Mouse (Mus musculus) heart, embryonic 14.5 days (tissue): ENCODE results near the gene Tmem219. TPM values are rescaled to one million over a fixed set of nuclear protein-coding genes. Genes with fewer than 3 reads are reported as not detected.
A peak's percentile ranks its signal among the peaks of the same experiment; 100 is the strongest.

Source experiments
- ATAC-seq: fragments of 200-750 bp; cut with Nextera tagmentation; 2 replicates; pipeline ENCODE4 v1.8.0; 2017; ENCODE audit warnings: low read depth, moderate TSS enrichment; ENCODE audit not compliant: insufficient number of reproducible peaks, insufficient read depth, low FRiP score
- H3K27ac ChIP-seq, 2 experiments: fragments of 200-500 bp in 1 of 2; fragments of 300-500 bp in 1 of 2; sonication (generic) in 1 of 2; replicated peaks in 1 of 2; 2 replicates each; pipeline ENCODE4 v1.5.1; 2012 to 2014; ENCODE audit warnings: low read depth in 2 of 2, low read length in 2 of 2, control low read depth in 1 of 2, mild to moderate bottlenecking in 1 of 2, mixed read lengths in 1 of 2; ENCODE audit not compliant: control insufficient read depth in 1 of 2, insufficient read depth in 1 of 2
- H3K27me3 ChIP-seq: fragments of 300-500 bp; sonication (generic); 2 replicates; pipeline ENCODE4 v1.6.1; 2014; ENCODE audit warnings: mild to moderate bottlenecking, low read length, control low read depth; ENCODE audit not compliant: control insufficient read depth, insufficient read depth
- H3K36me3 ChIP-seq: fragments of 300-500 bp; sonication (generic); 2 replicates; pipeline ENCODE4 v1.6.1; 2014; ENCODE audit warnings: mild to moderate bottlenecking, control low read depth, low read length, mixed read lengths; ENCODE audit not compliant: control insufficient read depth, insufficient read depth
- H3K4me1 ChIP-seq, 2 experiments: fragments of 200-500 bp in 1 of 2; fragments of 300-500 bp in 1 of 2; sonication (generic) in 1 of 2; 2 replicates each; pipeline ENCODE4 v1.6.1; 2012 to 2014; ENCODE audit warnings: low read length in 2 of 2, control low read depth in 1 of 2, mixed read lengths in 1 of 2; ENCODE audit not compliant: control insufficient read depth in 2 of 2, insufficient read depth in 2 of 2
- H3K4me2 ChIP-seq: fragments of 300-500 bp; sonication (generic); 2 replicates; pipeline ENCODE4 v1.6.1; 2014; ENCODE audit warnings: mild to moderate bottlenecking, low read length
- H3K4me3 ChIP-seq, 2 experiments: fragments of 200-500 bp in 1 of 2; fragments of 300-500 bp in 1 of 2; sonication (generic) in 1 of 2; 2 replicates each; pipeline ENCODE4 v1.5.1; 2012 to 2014; ENCODE audit warnings: low read length in 2 of 2, mild to moderate bottlenecking in 2 of 2, control low read depth in 1 of 2, low read depth in 1 of 2, moderate library complexity in 1 of 2; ENCODE audit not compliant: control insufficient read depth in 1 of 2, insufficient read depth in 1 of 2
- H3K9ac ChIP-seq: fragments of 300-500 bp; sonication (generic); 2 replicates; pipeline ENCODE4 v1.6.1; 2014; ENCODE audit warnings: mild to moderate bottlenecking, low read length
- H3K9me3 ChIP-seq: fragments of 300-500 bp; sonication (generic); 2 replicates; pipeline ENCODE4 v1.6.1; 2016; ENCODE audit warnings: low read length, control low read depth; ENCODE audit not compliant: control insufficient read depth
- whole genome bisulfite sequencing: fragments of 180-500 bp; shearing (Covaris S2); extraction: QIAGEN DNeasy Blood & Tissue Kit; methylation state at CpG from one replicate; pipeline ENCODE4 v1.1.7; 2014; 5-methylcytosine and 5-hydroxymethylcytosine counted together
- polyA plus RNA-seq: library from polyadenylated mRNA; unstranded; fragments of >200 nt; fragmentation: Nextera tagmentation; extraction: Ambion mirVana; gene quantifications from 2 replicates; pipeline ENCODE4 v1.2.1, GENCODE M21; 2014

The Tmem219 gene
- polyA plus RNA-seq, 1 experiment from 2014 or later, result 21.6 TPM

DNA sequence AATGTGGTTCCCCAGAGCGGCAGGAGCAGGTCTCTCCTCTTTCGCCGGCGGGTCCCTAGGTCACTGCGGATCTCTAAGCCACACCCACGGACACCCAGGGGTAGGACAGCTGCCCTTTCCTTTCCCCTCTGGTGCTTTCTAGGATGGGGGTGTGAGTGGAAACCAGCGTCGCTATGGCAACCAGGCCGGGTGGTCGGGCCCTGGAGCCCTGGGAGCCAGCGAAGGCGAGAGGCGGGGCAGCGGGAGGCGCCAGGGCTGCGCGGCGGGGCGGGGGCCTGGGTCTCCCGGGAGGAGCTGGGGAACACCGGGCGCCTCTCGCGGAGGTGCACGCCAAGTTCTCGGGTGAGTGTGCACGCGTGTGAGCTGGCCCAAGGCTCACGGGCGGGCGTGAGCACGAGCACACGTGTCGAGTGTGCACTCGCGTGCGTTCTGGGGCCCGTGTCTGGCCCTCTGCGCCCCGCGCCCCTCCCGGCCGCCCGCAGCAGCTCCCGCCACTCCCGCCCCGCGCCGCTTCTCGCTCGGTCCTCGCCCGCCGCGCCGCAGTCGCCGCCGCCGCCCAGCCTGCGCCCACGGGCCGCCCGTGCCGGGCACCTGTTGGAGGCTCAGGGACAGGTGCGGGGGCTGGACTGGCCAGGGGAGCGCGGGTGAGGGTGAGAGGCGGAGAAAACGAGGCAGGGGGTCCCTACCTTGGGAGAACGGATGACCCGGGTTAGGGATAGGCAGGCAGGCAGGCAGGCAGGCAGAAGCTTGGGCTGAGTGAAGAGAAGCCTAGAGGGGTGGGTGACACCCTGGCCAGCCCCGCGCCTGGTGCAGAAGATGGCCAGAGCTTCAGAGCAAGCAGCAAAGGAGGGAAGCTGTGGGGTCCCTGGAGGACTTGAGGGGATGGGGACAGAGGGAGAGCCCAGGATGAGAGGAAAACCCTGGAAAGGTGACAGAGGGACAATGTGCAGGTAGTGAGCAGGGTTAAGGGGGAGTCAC is 75.0 kb downstream of the Tmem219 start:
- Histone ChIP-seq H3K9me3 (no peaks in the 10 kb centered on the region), H3K36me3 (peaks cover 12% of the 10 kb centered on the region), H3K4me2 (peak overlapping the region; percentile 97), H3K9ac (peak overlapping the region; percentile 66), H3K27me3 (peaks cover 34% of the 10 kb centered on the region), H3K27ac (no peak overlapping the region), H3K4me1 (peaks cover 5 to 10% of the 10 kb centered on the region in 2 experiments; a peak in 3 of 4 replicates), H3K4me3 (peak overlapping the region; percentile 51 to 58)
- ATAC-seq, result no peak
- 2% methylated on average over 72 of the region's 74 CpGs for WGBS

GRCm38 (mm10) chr7:126847116-126847420 is 75.6 kb downstream of the Tmem219 start, which contains the start of gene Doc2a:
Doc2a (plus strand) TSS chr7:126847416.
- Histone ChIP-seq H3K27me3 (peaks cover 34% of the 10 kb centered on the region), H3K4me3 (peak within 1 kb of the TSS; percentile 51 to 58), H3K27ac (no peak within 1 kb of the TSS), H3K4me2 (peak within 1 kb of the TSS; percentile 97), H3K4me1 (peaks cover 5 to 10% of the 10 kb centered on the region in 2 experiments; a peak in 3 of 4 replicates), H3K9ac (peak within 1 kb of the TSS; percentile 66), H3K36me3 (peaks cover 6% of the 10 kb centered on the region; the same call in 1 of the 2 replicates), H3K9me3 (no peaks in the 10 kb centered on the region)
- no peak for ATAC-seq
- 34% methylated on average over 4 of the region's 4 CpGs for WGBS

- no peak overlapping the region for H3K4me3 ChIP-seq
- H3K9me3 ChIP-seq, result 0 out of 2 replicates have a peak, but pooled peaks cover 3% of the 10 kb centered on the region
- no peak overlapping the region for H3K27ac ChIP-seq
- no peak overlapping the region for H3K4me2 ChIP-seq
- no peak overlapping the region for H3K9ac ChIP-seq
- ATAC-seq, result no peak
- H3K36me3 ChIP-seq, result no peaks in the 10 kb centered on the region
- H3K4me1 ChIP-seq, result peaks cover 5 to 10% of the 10 kb centered on the region in 2 experiments; a peak in 3 of 4 replicates
- WGBS, result 89% methylated on average over 2 of the region's 2 CpGs
- H3K27me3 ChIP-seq, result peaks cover 34% of the 10 kb centered on the region
Measured at GRCm38 (mm10) chr7:126845516-126845915, 77.2 kb downstream of the Tmem219 start.

DNA sequence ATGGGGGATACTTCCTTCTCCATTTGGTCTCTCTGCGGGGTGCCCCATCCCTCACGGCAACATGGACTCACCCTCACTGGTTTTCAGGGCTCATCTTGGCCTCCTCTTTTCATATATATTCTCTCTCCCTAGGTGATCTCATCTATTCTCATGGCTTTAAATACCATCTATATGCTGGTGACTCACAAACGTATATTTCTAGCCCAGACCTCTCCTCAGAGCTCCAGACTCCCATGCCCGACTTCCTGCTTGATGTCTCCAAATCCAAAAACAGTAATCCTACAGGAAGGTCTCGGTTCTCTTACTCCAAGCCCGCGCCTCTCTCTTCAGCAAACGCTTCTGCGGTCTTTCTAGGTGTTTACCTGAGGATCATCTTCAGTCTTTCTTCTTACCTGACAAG is 79.4 kb downstream of the Tmem219 start:
- 70% methylated on average over 9 of the region's 9 CpGs for WGBS
- 0 out of 2 replicates have a peak, but pooled peaks cover 3% of the 10 kb centered on the region for H3K9me3 ChIP-seq
- H3K27ac ChIP-seq, result no peak overlapping the region
- H3K4me1 ChIP-seq, result peaks cover 4 to 7% of the 10 kb centered on the region in 2 experiments; a peak in 3 of 4 replicates
- ATAC-seq, result no peak
- H3K4me2 ChIP-seq, result no peak overlapping the region
- H3K9ac ChIP-seq, result no peak overlapping the region
- peaks cover 20% of the 10 kb centered on the region for H3K27me3 ChIP-seq
- H3K36me3 ChIP-seq, result no peaks in the 10 kb centered on the region
- no peak overlapping the region for H3K4me3 ChIP-seq

Other genes starting within 250 kb of the Tmem219 start
- 12.3 and 13.5 TPM in 2 replicates for gene Sult1a1, start 246.5 kb downstream of the Tmem219 start, polyA plus RNA-seq
- gene Bola2, start 227.5 kb downstream of the Tmem219 start, polyA plus RNA-seq, result 91.7 and 102 TPM in 2 replicates
- 4.6 and 5.5 TPM in 2 replicates for gene Slx1b, start 227.1 kb downstream of the Tmem219 start, polyA plus RNA-seq
- gene Coro1a, start 215.1 kb downstream of the Tmem219 start, polyA plus RNA-seq, result 10.2 and 13.7 TPM in 2 replicates
- 51.7 and 57.3 TPM in 2 replicates for gene Mapk3, start 163.3 kb downstream of the Tmem219 start, polyA plus RNA-seq
- gene Gdpd3, start 156.6 kb downstream of the Tmem219 start, polyA plus RNA-seq, result 0.67 and 2.7 TPM in 2 replicates
- 102 and 121 TPM in 2 replicates for gene Ypel3, start 146.0 kb downstream of the Tmem219 start, polyA plus RNA-seq
- gene Tbx6, start 141.4 kb downstream of the Tmem219 start, polyA plus RNA-seq, result 0.26 TPM in 1 of 2 replicates, not detected in the other
- gene Ppp4c, start 130.4 kb downstream of the Tmem219 start, polyA plus RNA-seq, result 132 and 146 TPM in 2 replicates
- 0.81 and 1.2 TPM in 2 replicates for gene Fam57b, start 125.2 kb downstream of the Tmem219 start, polyA plus RNA-seq
- not detected in 2 replicates for gene 4930451I11Rik, start 91.3 kb downstream of the Tmem219 start, polyA plus RNA-seq
- gene Doc2a, start 75.5 kb downstream of the Tmem219 start, polyA plus RNA-seq, result 0.14 TPM in 1 of 2 replicates, not detected in the other
- gene Hirip3, start 60.9 kb downstream of the Tmem219 start, polyA plus RNA-seq, result 10.7 and 11.5 TPM in 2 replicates
- gene Ino80e, start 60.5 kb downstream of the Tmem219 start, polyA plus RNA-seq, result 47.9 and 51.9 TPM in 2 replicates
- 19.8 and 21.7 TPM in 2 replicates for gene Taok2, start 38.2 kb downstream of the Tmem219 start, polyA plus RNA-seq
- gene Kctd13, start 6.0 kb upstream of the Tmem219 start, polyA plus RNA-seq, result 11.3 and 11.9 TPM in 2 replicates
- not detected in 2 replicates for gene Asphd1, start 26.7 kb upstream of the Tmem219 start, polyA plus RNA-seq
- gene Sez6l2, start 27.6 kb upstream of the Tmem219 start, polyA plus RNA-seq, result 0.86 and 1.4 TPM in 2 replicates
- 68.5 and 74.6 TPM in 2 replicates for gene Cdipt, start 53.0 kb upstream of the Tmem219 start, polyA plus RNA-seq
- 0.86 and 1.6 TPM in 2 replicates for gene Cdiptos, start 53.2 kb upstream of the Tmem219 start, polyA plus RNA-seq
- 12.0 and 12.6 TPM in 2 replicates for gene Mvp, start 91.7 kb upstream of the Tmem219 start, polyA plus RNA-seq
- 0.84 TPM in 1 of 2 replicates, not detected in the other for gene Pagr1b, start 93.6 kb upstream of the Tmem219 start, polyA plus RNA-seq
- 23.1 and 25.4 TPM in 2 replicates for gene Pagr1a, start 94.4 kb upstream of the Tmem219 start, polyA plus RNA-seq
- 41.9 and 45.0 TPM in 2 replicates for gene Gm42742, start 98.2 kb upstream of the Tmem219 start, polyA plus RNA-seq
- gene Prrt2, start 98.3 kb upstream of the Tmem219 start, polyA plus RNA-seq, result 2.1 and 3.2 TPM in 2 replicates
- gene Maz, start 104.1 kb upstream of the Tmem219 start, polyA plus RNA-seq, result 37.6 and 44.7 TPM in 2 replicates
- 67.8 and 74.3 TPM in 2 replicates for gene Kif22, start 119.6 kb upstream of the Tmem219 start, polyA plus RNA-seq
- gene Zg16, start 164.4 kb upstream of the Tmem219 start, polyA plus RNA-seq, result not detected in 2 replicates
- gene AI467606, start 168.4 kb upstream of the Tmem219 start, polyA plus RNA-seq, result 0.65 and 1.2 TPM in 2 replicates
- gene Qprt, start 199.3 kb upstream of the Tmem219 start, polyA plus RNA-seq, result 2.4 and 2.8 TPM in 2 replicates
- 0.12 and 0.22 TPM in 2 replicates for gene Spn, start 214.9 kb upstream of the Tmem219 start, polyA plus RNA-seq